Mouse (Mus musculus): ENCODE measurements at regions not wholly inside any gene's neighbourhood (a gene's known extent, or its start where the extent isn't known, plus 50 kb on each side); places are given as distances from the start of the nearest gene placed in this dataset. TPM values are rescaled to one million over a fixed set of nuclear protein-coding genes. Genes with fewer than 3 reads are reported as not detected.

DNA sequence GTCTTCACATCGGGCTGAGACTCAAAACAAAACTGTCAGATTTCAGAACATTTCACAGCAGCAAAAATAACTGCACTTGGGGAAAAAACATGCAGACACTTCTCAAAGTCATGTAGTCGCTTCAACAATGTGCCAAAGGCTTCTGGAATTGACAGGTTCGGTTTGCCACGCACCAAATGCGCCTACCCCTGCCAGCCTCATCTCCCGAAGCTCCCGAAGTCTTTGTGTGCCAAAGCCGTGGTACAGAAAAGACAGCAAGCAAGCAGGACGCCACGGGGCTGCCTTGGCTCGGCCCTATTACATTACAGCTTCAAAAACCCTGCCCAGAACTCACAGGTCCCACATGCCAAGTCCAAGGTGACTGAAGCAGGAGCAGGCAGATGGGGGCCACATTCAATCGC, 50.9 kb upstream of the Dio3 start:
- Histone ChIP-seq H3K36me3 (no peaks in the 10 kb centered on the region), H3K4me1 (replicated peaks) (no peaks in the 10 kb centered on the region), H3K4me2 (no peak overlapping the region), H3K9me3 (no peaks in the 10 kb centered on the region), H3K27me3 (no peaks in the 10 kb centered on the region), H3K27ac (replicated peaks) (no peak overlapping the region), H3K4me3 (no peak overlapping the region), H3K9ac (no peak overlapping the region)
- 77% methylated on average over 12 of the region's 12 CpGs for WGBS
- no peak for ATAC-seq (ENCODE audit: low FRiP score, low read depth)

MicroRNAs in the stretch of these regions (microRNA counts, 519-probe panel; counts per million panel counts)
- 1,694 counts per million, percentile 11 among the panel's probes with 10 or more counts for microRNA mmu-miR-1193
- 2,356 counts per million, percentile 31 among the panel's probes with 10 or more counts for microRNA mmu-miR-1197
- 3,219 counts per million, percentile 65 among the panel's probes with 10 or more counts for microRNA mmu-miR-134
- 4,066 counts per million, percentile 84 among the panel's probes with 10 or more counts for microRNA mmu-miR-154
- not detected for microRNA mmu-miR-299
- microRNA mmu-miR-300, result 3,978 counts per million, percentile 83 among the panel's probes with 10 or more counts
- not detected for microRNA mmu-miR-3072
- microRNA mmu-miR-323-3p, result 3,986 counts per million, percentile 84 among the panel's probes with 10 or more counts
- microRNA mmu-miR-323-5p, result 2,428 counts per million, percentile 36 among the panel's probes with 10 or more counts
- microRNA mmu-miR-329, result 4,139 counts per million, percentile 85 among the panel's probes with 10 or more counts
- 4,276 counts per million, percentile 88 among the panel's probes with 10 or more counts for microRNA mmu-miR-369-3p
- microRNA mmu-miR-369-5p, result 3,348 counts per million, percentile 68 among the panel's probes with 10 or more counts
- microRNA mmu-miR-376a, result 4,220 counts per million, percentile 87 among the panel's probes with 10 or more counts
- microRNA mmu-miR-376b, result 4,688 counts per million, percentile 94 among the panel's probes with 10 or more counts
- microRNA mmu-miR-376c, result 4,042 counts per million, percentile 84 among the panel's probes with 10 or more counts
- microRNA mmu-miR-377, result 3,832 counts per million, percentile 82 among the panel's probes with 10 or more counts
- microRNA mmu-miR-379, result 2,517 counts per million, percentile 39 among the panel's probes with 10 or more counts
- microRNA mmu-miR-380-3p, result not detected
- microRNA mmu-miR-380-5p, result 1,638 counts per million, percentile 9 among the panel's probes with 10 or more counts
- microRNA mmu-miR-381, result 3,848 counts per million, percentile 82 among the panel's probes with 10 or more counts
- 4,462 counts per million, percentile 92 among the panel's probes with 10 or more counts for microRNA mmu-miR-382
- 1,969 counts per million, percentile 17 among the panel's probes with 10 or more counts for microRNA mmu-miR-409-3p
- 2,783 counts per million, percentile 53 among the panel's probes with 10 or more counts for microRNA mmu-miR-409-5p
- microRNA mmu-miR-410, result 4,341 counts per million, percentile 89 among the panel's probes with 10 or more counts
- microRNA mmu-miR-411, result 2,380 counts per million, percentile 33 among the panel's probes with 10 or more counts
- microRNA mmu-miR-412, result 1,751 counts per million, percentile 12 among the panel's probes with 10 or more counts
- microRNA mmu-miR-453, result not detected
- microRNA mmu-miR-485, result 2,485 counts per million, percentile 39 among the panel's probes with 10 or more counts
- microRNA mmu-miR-487b, result 4,212 counts per million, percentile 87 among the panel's probes with 10 or more counts
- not detected for microRNA mmu-miR-494
- 4,082 counts per million, percentile 85 among the panel's probes with 10 or more counts for microRNA mmu-miR-495
- microRNA mmu-miR-496, result not detected
- 2,638 counts per million, percentile 46 among the panel's probes with 10 or more counts for microRNA mmu-miR-539
- 3,364 counts per million, percentile 68 among the panel's probes with 10 or more counts for microRNA mmu-miR-541
- microRNA mmu-miR-543, result 3,848 counts per million, percentile 82 among the panel's probes with 10 or more counts
- microRNA mmu-miR-544, result not detected
- 1,670 counts per million, percentile 11 among the panel's probes with 10 or more counts for microRNA mmu-miR-654-3p
- not detected for microRNA mmu-miR-654-5p
- 589 counts per million, percentile 1 among the panel's probes with 10 or more counts for microRNA mmu-miR-666-3p
- not detected for microRNA mmu-miR-666-5p
- 2,880 counts per million, percentile 56 among the panel's probes with 10 or more counts for microRNA mmu-miR-667
- microRNA mmu-miR-668, result 2,453 counts per million, percentile 37 among the panel's probes with 10 or more counts
- not detected for microRNA mmu-miR-679
- microRNA mmu-miR-758, result not detected
- microRNA mmu-miR-882, result not detected

Small RNA genes in the stretch of these regions (microRNA-seq; reads per million reads assigned to microRNA genes)
- not detected for gene Gm24321
- gene Gm25252, result not detected
- not detected for gene Gm25750
- not detected for gene Gm27379
- not detected for gene Gm44322
- gene Mir1193, result 424 reads per million, percentile 69 among the genes with 10 or more reads in this experiment
- gene Mir1197, result 0.65 reads per million
- gene Mir134, result 1,071 reads per million, percentile 78 among the genes with 10 or more reads in this experiment
- gene Mir154, result 1,254 reads per million, percentile 79 among the genes with 10 or more reads in this experiment
- gene Mir299a, result not detected
- not detected for gene Mir299b
- gene Mir300, result 883 reads per million, percentile 76 among the genes with 10 or more reads in this experiment
- gene Mir3072, result 26.2 reads per million, percentile 36 among the genes with 10 or more reads in this experiment
- gene Mir323, result 1,284 reads per million, percentile 79 among the genes with 10 or more reads in this experiment
- gene Mir329, result 147 reads per million, percentile 57 among the genes with 10 or more reads in this experiment
- 9,372 reads per million, percentile 96 among the genes with 10 or more reads in this experiment for gene Mir369
- gene Mir376a, result not detected
- gene Mir376b, result 409 reads per million, percentile 68 among the genes with 10 or more reads in this experiment
- 573 reads per million, percentile 72 among the genes with 10 or more reads in this experiment for gene Mir376c
- gene Mir377, result 70.0 reads per million, percentile 46 among the genes with 10 or more reads in this experiment
- 2,198 reads per million, percentile 84 among the genes with 10 or more reads in this experiment for gene Mir379
- not detected for gene Mir380
- gene Mir381, result 3,957 reads per million, percentile 89 among the genes with 10 or more reads in this experiment
- 8,498 reads per million, percentile 95 among the genes with 10 or more reads in this experiment for gene Mir382
- gene Mir409, result not detected
- 113 reads per million, percentile 53 among the genes with 10 or more reads in this experiment for gene Mir410
- 5,756 reads per million, percentile 92 among the genes with 10 or more reads in this experiment for gene Mir411
- gene Mir412, result 133 reads per million, percentile 55 among the genes with 10 or more reads in this experiment
- gene Mir453, result not detected
- 482 reads per million, percentile 71 among the genes with 10 or more reads in this experiment for gene Mir485
- gene Mir487b, result 35,316 reads per million, percentile 98 among the genes with 10 or more reads in this experiment
- gene Mir494, result 114 reads per million, percentile 53 among the genes with 10 or more reads in this experiment
- gene Mir495, result 127 reads per million, percentile 54 among the genes with 10 or more reads in this experiment
- gene Mir496a, result 184 reads per million, percentile 59 among the genes with 10 or more reads in this experiment
- gene Mir539, result not detected
- 4,778 reads per million, percentile 91 among the genes with 10 or more reads in this experiment for gene Mir541
- 691 reads per million, percentile 75 among the genes with 10 or more reads in this experiment for gene Mir543
- 19.0 reads per million, percentile 33 among the genes with 10 or more reads in this experiment for gene Mir544
- not detected for gene Mir654
- gene Mir666, result 85.7 reads per million, percentile 50 among the genes with 10 or more reads in this experiment
- gene Mir667, result 217 reads per million, percentile 61 among the genes with 10 or more reads in this experiment
- gene Mir668, result 163 reads per million, percentile 58 among the genes with 10 or more reads in this experiment
- 45.3 reads per million, percentile 41 among the genes with 10 or more reads in this experiment for gene Mir679
- 28.6 reads per million, percentile 37 among the genes with 10 or more reads in this experiment for gene Mir758
- not detected for gene Mir882

All from hindbrain, embryonic 15.5 days (tissue).